Mouse (Mus musculus) stomach, postnatal 0 days (tissue): Measurements from ENCODE around the gene Ttc30a1. TPM values are rescaled to one million over a fixed set of nuclear protein-coding genes. Genes with fewer than 3 reads are reported as not detected.
"Not testable (repeated sequence)": the region's sequence is repeated elsewhere in the genome, so short reads cannot be mapped to it uniquely, and the experiment has no call there.

Experiments used
- ATAC-seq: fragments of 200-750 bp; cut with Nextera tagmentation; 2 replicates; pipeline ENCODE4 v1.8.0; 2017; ENCODE audit not compliant: low FRiP score, low TSS enrichment
- DNase-seq: peaks from one replicate; pipeline ENCODE4 v3.0.0-alpha.2; 2016; ENCODE audit warnings: low spot score
- H3K27ac ChIP-seq: fragments of 300-500 bp; sonication (generic); replicated peaks from 2 replicates; pipeline ENCODE4 v1.5.1; 2014; ENCODE audit warnings: mild to moderate bottlenecking, control low read depth
- H3K27me3 ChIP-seq: fragments of 300-500 bp; sonication (generic); 2 replicates; pipeline ENCODE4 v1.6.1; 2014; ENCODE audit warnings: low read length; ENCODE audit not compliant: control insufficient read depth, insufficient read depth
- H3K36me3 ChIP-seq: fragments of 300-500 bp; sonication (generic); 2 replicates; pipeline ENCODE4 v1.6.1; 2014; ENCODE audit warnings: low read length, mixed read lengths; ENCODE audit not compliant: control insufficient read depth, insufficient read depth
- H3K4me1 ChIP-seq: fragments of 300-500 bp; sonication (generic); replicated peaks from 2 replicates; pipeline ENCODE4 v1.6.1; 2014; ENCODE audit warnings: antibody characterized with exemption; ENCODE audit not compliant: control insufficient read depth, insufficient read depth
- H3K4me2 ChIP-seq: fragments of 300-500 bp; sonication (generic); replicated peaks from 2 replicates; pipeline ENCODE4 v1.6.1; 2014; ENCODE audit warnings: low read depth, mild to moderate bottlenecking, control low read depth, moderate library complexity
- H3K4me3 ChIP-seq: fragments of 300-500 bp; sonication (generic); 2 replicates; pipeline ENCODE4 v1.5.1; 2014; ENCODE audit warnings: low read depth, low read length, control low read depth
- H3K9ac ChIP-seq: fragments of 300-500 bp; sonication (generic); 2 replicates; pipeline ENCODE4 v1.6.1; 2014; ENCODE audit warnings: mild to moderate bottlenecking, low read length, control low read depth, mixed read lengths
- H3K9me3 ChIP-seq: fragments of 300-500 bp; sonication (generic); 2 replicates; pipeline ENCODE4 v1.6.1; 2016; ENCODE audit warnings: low read length; ENCODE audit not compliant: control insufficient read depth
- CTCF ChIP-seq: IDR thresholded peaks from 2 replicates; pipeline ENCODE4 v1.5.1; 2016; ENCODE audit warnings: antibody characterized with exemption, low read depth, mild to moderate bottlenecking, moderate library complexity
- EP300 ChIP-seq: optimal IDR thresholded peaks from 2 replicates; pipeline ENCODE3; 2016; ENCODE audit warnings: antibody characterized with exemption
- WGBS: fragments of 180-500 bp; shearing (Covaris S2); extraction: QIAGEN DNeasy Blood & Tissue Kit; methylation state at CpG from one replicate; pipeline ENCODE4 v1.1.7; 2014; 5-methylcytosine and 5-hydroxymethylcytosine counted together
- polyA plus RNA-seq: library from polyadenylated mRNA; unstranded; fragments of >200 nt; fragmentation: Nextera tagmentation; extraction: Ambion mirVana; gene quantifications from 2 replicates; pipeline ENCODE4 v1.2.1, GENCODE M21; 2015

The Ttc30a1 gene
- polyA plus RNA-seq, 1 experiment from 2014 or later = 3.3 TPM

DNA sequence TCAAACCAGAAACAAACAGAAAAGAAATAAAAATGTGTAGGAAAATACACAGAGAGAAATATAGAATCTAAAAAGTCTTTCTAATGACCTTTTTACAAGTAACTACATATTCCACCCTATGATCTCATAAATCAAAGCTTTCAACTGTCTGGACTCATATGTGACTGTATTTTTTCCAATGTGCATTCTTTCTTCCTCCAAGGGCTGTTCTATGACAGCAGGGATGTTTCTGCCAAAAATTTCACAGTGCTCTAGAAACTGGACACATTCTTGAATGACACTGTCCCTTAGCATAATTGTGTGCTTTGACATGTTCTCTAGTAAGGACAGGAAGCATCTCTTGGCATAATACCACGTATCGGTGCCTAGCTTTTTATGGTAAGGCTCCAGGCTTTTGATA is 5.7 kb downstream of the Ttc30a1 start:
- not testable (repeated sequence) for H3K9ac ChIP-seq, H3K4me3 ChIP-seq, H3K4me2 ChIP-seq, H3K9me3 ChIP-seq, H3K36me3 ChIP-seq, H3K27ac ChIP-seq, H3K4me1 ChIP-seq, H3K27me3 ChIP-seq, DNase-seq, ATAC-seq
- 72% methylated on average over 2 of the region's 2 CpGs for WGBS

DNA sequence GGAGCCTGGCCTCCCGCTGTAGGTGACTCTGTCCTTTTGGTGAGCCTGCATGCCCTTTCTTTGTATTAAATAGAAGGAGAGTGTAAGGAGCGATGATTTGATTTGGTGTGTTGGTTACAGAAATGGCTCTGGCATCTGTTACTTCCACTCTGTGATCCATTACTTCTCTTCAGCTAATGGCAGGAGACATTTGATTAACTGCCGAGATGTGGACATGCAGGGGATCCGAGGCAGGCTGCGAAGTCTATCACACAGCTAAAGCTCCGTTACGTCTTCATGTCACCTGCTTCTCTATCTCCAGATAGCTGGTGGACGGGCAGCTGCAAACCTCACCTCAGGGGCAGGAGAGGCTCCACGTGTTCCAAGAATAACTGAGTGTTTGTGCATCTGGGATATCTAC is 7.6 kb downstream of the Ttc30a1 start:
- TF ChIP-seq EP300 (no peak), CTCF (no peak)
- Histone ChIP-seq H3K9me3 (no peaks in the 10 kb centered on the region), H3K4me1 (no peaks in the 10 kb centered on the region), H3K36me3 (no peaks in the 10 kb centered on the region), H3K4me2 (no peak overlapping the region), H3K9ac (no peak overlapping the region), H3K27ac (no peak overlapping the region), H3K27me3 (no peaks in the 10 kb centered on the region), H3K4me3 (no peak overlapping the region)
- 65% methylated on average over 9 of the region's 9 CpGs for WGBS
- DNase-seq (no peak), ATAC-seq (no peak)

DNA sequence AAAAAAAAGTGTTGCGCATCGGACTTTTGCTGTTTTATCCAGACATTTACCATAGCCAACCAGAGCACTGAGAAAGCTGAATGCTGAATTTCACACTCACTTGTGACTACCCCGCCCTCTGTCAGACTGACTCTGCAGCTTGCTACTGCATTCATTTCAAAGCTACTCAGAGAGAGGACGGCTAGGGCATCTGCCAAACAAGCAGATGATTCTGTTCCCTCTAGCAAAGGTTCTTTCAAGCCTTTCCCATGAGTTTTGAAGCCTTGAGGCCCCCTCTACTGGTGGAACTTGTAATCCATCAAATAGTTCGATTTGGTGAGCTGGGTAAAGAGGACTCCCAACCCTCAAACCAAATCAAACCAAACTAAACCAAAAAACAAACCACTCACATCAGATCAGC is 16.8 kb downstream of the Ttc30a1 start:
- H3K27ac ChIP-seq = no peak overlapping the region

DNA sequence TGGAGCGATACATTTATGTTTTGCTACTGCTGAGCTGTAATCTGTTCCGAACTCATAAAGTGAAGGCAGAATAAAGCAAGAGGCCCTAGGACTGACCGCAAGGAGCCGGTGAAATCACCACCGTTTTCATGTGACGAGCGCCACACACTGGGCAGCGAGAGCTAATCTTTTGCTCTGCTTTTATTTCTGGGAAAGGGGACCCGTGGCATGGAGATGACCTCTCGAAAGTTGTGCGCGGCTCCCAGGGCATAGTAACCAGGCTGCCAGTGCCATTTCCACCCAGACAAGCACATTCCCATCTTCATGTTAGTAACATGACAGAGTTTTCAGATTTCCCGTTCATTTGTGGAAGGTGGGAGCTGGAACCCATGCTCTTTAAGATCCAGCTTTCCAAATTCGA is 17.3 kb downstream of the Ttc30a1 start:
- peak overlapping the region; percentile 35; the same call in 1 of the 2 replicates for H3K9ac ChIP-seq
- H3K27me3 ChIP-seq = no peaks in the 10 kb centered on the region
- no peak overlapping the region for H3K27ac ChIP-seq
- H3K9me3 ChIP-seq = no peaks in the 10 kb centered on the region
- peaks cover 10% of the 10 kb centered on the region for H3K4me1 ChIP-seq
- peak; percentile 79 for TF ChIP-seq CTCF
- no peak for TF ChIP-seq EP300
- WGBS = 13% methylated on average over 14 of the region's 14 CpGs
- H3K36me3 ChIP-seq = no peaks in the 10 kb centered on the region
- peak; percentile 83 for DNase-seq
- H3K4me2 ChIP-seq = peak overlapping the region; percentile 55
- peak overlapping the region; percentile 11; the same call in 1 of the 2 replicates for H3K4me3 ChIP-seq
- ATAC-seq = peak; percentile 78

More for the DNA sequence above, 16.8 kb downstream of the Ttc30a1 start:
- TF ChIP-seq EP300 = no peak
- TF ChIP-seq CTCF = peak; percentile 84
- DNase-seq (peak; percentile 55), ATAC-seq (peak; percentile 48; the same call in 1 of the 2 replicates)
- Histone ChIP-seq H3K9me3 (no peaks in the 10 kb centered on the region), H3K4me2 (peak overlapping the region; percentile 55), H3K27me3 (no peaks in the 10 kb centered on the region), H3K4me3 (no peak overlapping the region), H3K9ac (peak overlapping the region; percentile 35; the same call in 1 of the 2 replicates), H3K4me1 (peaks cover 7% of the 10 kb centered on the region), H3K36me3 (no peaks in the 10 kb centered on the region)
- WGBS = 12% methylated on average over 5 of the region's 5 CpGs

DNA sequence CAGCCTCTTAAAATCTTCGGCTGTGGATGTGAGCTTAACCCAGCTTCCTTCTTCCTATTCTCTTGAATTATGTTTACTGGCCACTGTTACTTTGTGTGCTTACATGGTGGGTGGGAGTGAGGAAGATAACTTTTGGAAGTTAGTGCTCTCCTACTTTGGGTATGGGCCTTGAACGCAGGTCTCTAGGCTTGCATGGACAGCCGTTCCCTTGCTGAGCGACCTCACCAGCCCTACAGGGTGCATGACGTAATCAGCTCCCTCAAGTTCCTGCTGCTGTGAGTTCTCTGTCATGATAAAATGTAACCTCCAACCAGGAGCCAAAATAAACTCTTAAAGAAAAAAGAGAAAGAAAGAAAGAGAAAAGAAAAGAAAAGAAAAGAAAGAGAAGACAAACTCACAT is 17.7 kb downstream of the Ttc30a1 start:
- 55% methylated on average over 5 of the region's 5 CpGs for WGBS
- peak overlapping the region; percentile 55 for H3K4me2 ChIP-seq
- peaks cover 10% of the 10 kb centered on the region for H3K4me1 ChIP-seq
- 0 out of 2 replicates have a peak, but pooled peaks have one; percentile 47 for ATAC-seq
- DNase-seq = no peak
- H3K36me3 ChIP-seq = no peaks in the 10 kb centered on the region
- no peak for TF ChIP-seq EP300
- H3K9me3 ChIP-seq = no peaks in the 10 kb centered on the region
- 0 out of 2 replicates have a peak overlapping the region, but pooled peaks have one; percentile 8 for H3K27ac ChIP-seq
- H3K9ac ChIP-seq = no peak overlapping the region
- H3K27me3 ChIP-seq = no peaks in the 10 kb centered on the region
- H3K4me3 ChIP-seq = 0 out of 2 replicates have a peak overlapping the region, but pooled peaks have one; percentile 11

DNA sequence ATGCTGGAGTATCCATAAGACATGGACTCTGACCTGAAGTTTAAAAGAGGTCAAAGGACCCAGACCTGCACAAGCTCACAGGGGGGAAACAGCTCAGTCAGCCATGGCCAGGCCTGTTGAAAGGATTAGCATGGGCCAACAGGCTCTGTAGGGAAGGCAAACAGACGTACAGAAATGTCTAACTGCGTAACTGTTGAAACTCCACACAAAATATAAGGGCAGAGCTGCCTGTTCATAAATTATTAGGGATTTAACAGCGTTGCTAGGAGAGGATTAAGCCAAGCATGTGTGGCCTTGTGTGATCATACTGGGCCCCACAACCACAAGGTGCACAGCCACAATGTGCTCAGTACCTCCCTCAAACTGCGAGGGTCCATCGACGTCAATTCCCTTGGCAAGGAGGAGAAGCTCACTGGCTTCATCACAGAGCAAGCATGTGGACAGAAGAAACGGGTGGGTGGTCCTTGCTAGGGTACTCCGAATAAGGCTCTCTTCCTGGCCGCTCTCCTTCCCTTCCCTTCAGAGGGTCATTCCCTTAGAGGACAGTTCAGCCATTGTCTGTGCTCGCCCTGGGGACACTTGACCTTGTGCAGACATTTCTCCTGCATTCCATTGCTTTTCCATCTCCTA is 18.4 kb downstream of the Ttc30a1 start:
- no peak for DNase-seq
- Histone ChIP-seq H3K9me3 (no peaks in the 10 kb centered on the region), H3K36me3 (no peaks in the 10 kb centered on the region), H3K4me3 (no peak overlapping the region), H3K4me1 (peaks cover 10% of the 10 kb centered on the region), H3K27me3 (no peaks in the 10 kb centered on the region), H3K4me2 (no peak overlapping the region), H3K9ac (no peak overlapping the region), H3K27ac (no peak overlapping the region)
- WGBS = 74% methylated on average over 10 of the region's 10 CpGs
- ATAC-seq = no peak
- TF ChIP-seq CTCF = no peak
- TF ChIP-seq EP300 = no peak
